Mouse (Mus musculus) adipocyte (in vitro differentiated cells): ENCODE measurements around the gene Rcvrn.

Source experiments
- DNase-seq: peaks from one replicate; pipeline ENCODE4 v3.0.0-alpha.2; 2016; ENCODE audit warnings: low spot score

Rcvrn gene

GRCm38 (mm10) chr11:67668460-67669007 lies 26.6 kb upstream of the Rcvrn start:
- no peak for DNase-seq

- no peak for DNase-seq
Observed at GRCm38 (mm10) chr11:67670031-67670430, 25.1 kb upstream of the Rcvrn start.

GRCm38 (mm10) chr11:67672140-67672539 lies 23.0 kb upstream of the Rcvrn start:
- DNase-seq, result no peak

- DNase-seq, result peak; percentile 65
Observed at GRCm38 (mm10) chr11:67675562-67676540, 19.3 kb upstream of the Rcvrn start.

- no peak for DNase-seq
Observed at GRCm38 (mm10) chr11:67679300-67679699, 15.8 kb upstream of the Rcvrn start.

GRCm38 (mm10) chr11:67679930-67680329 lies 15.2 kb upstream of the Rcvrn start:
- DNase-seq, result no peak

GRCm38 (mm10) chr11:67681871-67682270 lies 13.3 kb upstream of the Rcvrn start:
- DNase-seq, result no peak

- DNase-seq, result no peak
Observed at GRCm38 (mm10) chr11:67686109-67686508, 9.0 kb upstream of the Rcvrn start.

- DNase-seq, result peak; percentile 9
Observed at GRCm38 (mm10) chr11:67712976-67713375, 17.9 kb downstream of the Rcvrn start.

- DNase-seq, result no peak
Observed at GRCm38 (mm10) chr11:67715382-67715781, 20.3 kb downstream of the Rcvrn start.

- no peak for DNase-seq
Observed at GRCm38 (mm10) chr11:67721485-67721884, 26.4 kb downstream of the Rcvrn start.

- DNase-seq, result no peak
Observed at GRCm38 (mm10) chr11:67722399-67723156, 27.5 kb downstream of the Rcvrn start.

GRCm38 (mm10) chr11:67723231-67724013 lies 28.3 kb downstream of the Rcvrn start:
- DNase-seq, result no peak

- peak; percentile 8 for DNase-seq
Observed at GRCm38 (mm10) chr11:67727095-67727494, 32.0 kb downstream of the Rcvrn start.

- no peak for DNase-seq
Observed at GRCm38 (mm10) chr11:67728726-67729125, 33.6 kb downstream of the Rcvrn start.

GRCm38 (mm10) chr11:67731056-67731455 lies 35.9 kb downstream of the Rcvrn start:
- DNase-seq, result no peak

GRCm38 (mm10) chr11:67733726-67734125 lies 38.6 kb downstream of the Rcvrn start:
- DNase-seq, result no peak

- DNase-seq, result no peak
Observed at GRCm38 (mm10) chr11:67734597-67734996, 39.5 kb downstream of the Rcvrn start.

GRCm38 (mm10) chr11:67738345-67738744 lies 43.2 kb downstream of the Rcvrn start:
- DNase-seq, result no peak

GRCm38 (mm10) chr11:67738846-67739490 lies 43.8 kb downstream of the Rcvrn start:
- no peak for DNase-seq

- no peak for DNase-seq
Observed at GRCm38 (mm10) chr11:67741569-67741968, 46.4 kb downstream of the Rcvrn start.
